Mouse (Mus musculus): ENCODE data around the gene Gm26965. TPM values are rescaled to one million over a fixed set of nuclear protein-coding genes. Genes with fewer than 3 reads are reported as not detected.
A peak's percentile ranks its signal among the peaks of the same experiment; 100 is the strongest.

The Gm26965 gene
- total RNA-seq (2014; rRNA removed) (0.07 TPM in 1 of 2 replicates, not detected in the other), polyA plus RNA-seq (2012; rRNA removed) (not detected in 2 replicates)

DNA sequence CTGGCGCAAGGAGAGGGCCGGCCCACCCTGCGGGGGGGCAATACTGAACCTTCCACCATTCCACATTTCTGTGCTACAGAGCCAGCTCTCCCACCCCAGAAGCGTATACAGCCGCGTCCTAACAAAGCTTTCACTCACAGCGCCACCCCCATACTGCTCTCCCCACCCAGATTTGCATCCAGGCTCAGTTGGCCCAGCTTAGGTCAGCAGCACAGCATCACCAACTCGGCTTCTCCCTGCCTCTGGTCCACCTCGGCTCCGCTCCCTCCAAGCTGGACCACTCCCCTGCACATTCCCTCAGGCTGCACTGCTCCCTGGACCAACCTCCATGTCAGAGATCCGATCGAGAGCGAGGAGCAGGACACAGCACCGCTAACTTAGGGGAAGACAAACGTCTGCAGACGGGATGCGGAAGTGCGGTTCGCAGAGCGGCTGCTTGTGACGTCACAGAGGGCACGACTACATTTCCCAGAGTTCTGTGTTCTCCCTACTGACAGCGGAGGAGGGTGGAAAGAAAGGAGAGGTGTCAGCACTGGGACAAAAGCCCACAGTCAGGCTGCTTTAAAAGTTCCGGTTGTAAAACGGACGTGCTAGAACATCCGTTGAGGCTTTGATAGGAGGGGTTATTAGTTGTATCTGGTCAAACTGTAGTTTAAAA lies at the start of gene Gm26965, which contains the start of gene Zfp87:
Gene Gm26965, minus strand, starts transcription at position 399 of the 658 bp plus-strand sequence.
Gene Zfp87, minus strand, starts transcription at position 425 of the 658 bp plus-strand sequence.
- Histone ChIP-seq H3K36me3 (ENCODE audit: control insufficient read depth, insufficient read depth, low read length) (peaks cover 2% of the 10 kb centered on the region; the same call in 1 of the 2 replicates), H3K4me1 (ENCODE audit: control insufficient read depth, insufficient read depth, low read length) (peaks cover 3% of the 10 kb centered on the region), H3K9ac (ENCODE audit: low read depth, low read length) (peak within 1 kb of the TSS; percentile 87), H3K4me3 (ENCODE audit: insufficient read depth, low read depth, low read length) (peak within 1 kb of the TSS; percentile 91), H3K27ac (replicated peaks; ENCODE audit: insufficient read depth, low read depth, low read length) (peak within 1 kb of the TSS; percentile 14), H3K79me2 (ENCODE audit: control insufficient read depth, insufficient read depth, low read length) (peaks cover 15% of the 10 kb centered on the region; the same call in 1 of the 2 replicates), H3K27me3 (ENCODE audit: control insufficient read depth, insufficient read depth, low read length) (no peaks in the 10 kb centered on the region)
- TF ChIP-seq POLR2A (IDR thresholded peaks at IDR 0.05; ENCODE audit: extremely low read depth, insufficient read depth, low read length) (peak; percentile 42; the same call in 1 of the 2 replicates), CTCF (IDR thresholded peaks at IDR 0.05; ENCODE audit: low read depth, low read length) (no peak)
- peak; percentile 93 for DNase-seq (ENCODE audit: extremely low read depth, low read depth, low spot score)
- WGBS: under 1% methylated on average over 27 of the region's 27 CpGs

DNA sequence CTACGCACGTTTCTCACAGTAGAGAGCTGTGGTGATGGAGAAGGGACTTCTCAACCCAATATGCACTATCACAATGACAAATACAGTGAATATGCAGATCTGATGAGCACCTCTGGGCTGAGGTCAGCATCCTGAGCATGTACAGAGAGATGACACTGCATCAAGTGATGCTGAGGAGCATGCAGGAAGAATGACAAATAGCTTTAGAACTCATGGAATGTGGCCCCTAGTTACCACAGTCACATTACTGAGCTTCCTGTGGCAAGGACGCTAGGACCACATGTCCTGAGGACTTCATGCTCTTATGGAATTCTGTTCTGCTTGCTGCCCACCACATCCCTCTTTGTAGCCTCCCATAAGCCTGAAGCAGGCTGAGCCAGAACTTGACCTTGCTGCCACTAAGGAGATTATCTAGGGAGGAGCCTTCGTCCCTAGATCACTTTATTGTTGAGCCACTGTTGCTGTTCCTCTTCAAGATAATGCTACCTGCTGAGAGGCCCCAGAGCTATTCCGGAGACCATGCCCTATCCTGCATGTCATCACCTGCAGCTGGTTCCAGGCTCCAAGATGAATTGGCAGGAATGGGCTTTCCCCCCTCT lies 46.7 kb upstream of the Gm26965 start:
- Histone ChIP-seq H3K4me3 (ENCODE audit: insufficient read depth, low read depth, low read length) (no peak overlapping the region), H3K9ac (ENCODE audit: low read depth, low read length) (no peak overlapping the region), H3K27me3 (ENCODE audit: control insufficient read depth, insufficient read depth, low read length) (no peaks in the 10 kb centered on the region), H3K27ac (replicated peaks; ENCODE audit: insufficient read depth, low read depth, low read length) (no peak overlapping the region), H3K79me2 (ENCODE audit: control insufficient read depth, insufficient read depth, low read length) (no peaks in the 10 kb centered on the region), H3K36me3 (ENCODE audit: control insufficient read depth, insufficient read depth, low read length) (no peaks in the 10 kb centered on the region), H3K4me1 (ENCODE audit: control insufficient read depth, insufficient read depth, low read length) (no peaks in the 10 kb centered on the region)
- no peak for DNase-seq (ENCODE audit: extremely low read depth, low read depth, low spot score)
- TF ChIP-seq CTCF (IDR thresholded peaks at IDR 0.05; ENCODE audit: low read depth, low read length) (no peak), POLR2A (IDR thresholded peaks at IDR 0.05; ENCODE audit: extremely low read depth, insufficient read depth, low read length) (no peak)
- WGBS: 73% methylated on average over 5 of the region's 5 CpGs

DNA sequence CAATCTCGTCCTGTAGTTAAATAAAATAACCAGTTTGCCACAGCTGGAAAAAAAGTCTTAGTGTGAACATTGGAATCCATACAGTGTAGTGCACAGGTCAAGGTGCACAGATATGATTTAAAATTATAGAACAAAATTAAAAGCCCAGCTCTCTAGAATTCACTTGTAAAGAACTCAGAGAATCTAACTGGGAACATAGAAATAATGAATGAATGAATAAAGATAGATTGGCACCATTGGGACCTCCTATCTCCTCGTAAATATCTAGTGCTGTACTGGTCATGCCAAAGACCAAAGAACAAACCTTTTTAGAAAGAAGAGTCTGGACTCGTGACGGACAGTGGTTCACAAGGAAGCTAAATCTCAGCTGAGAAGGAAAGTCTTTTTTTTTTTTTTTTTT lies 27.8 kb upstream of the Gm26965 start, which contains the start of gene Zfp748:
Gene Zfp748, minus strand, starts transcription at position 101 of the 400 bp plus-strand sequence.
- Histone ChIP-seq H3K36me3 (ENCODE audit: control insufficient read depth, insufficient read depth, low read length) (no peaks in the 10 kb centered on the region; the same call in 1 of the 2 replicates), H3K79me2 (ENCODE audit: control insufficient read depth, insufficient read depth, low read length) (peaks cover 8% of the 10 kb centered on the region; the same call in 1 of the 2 replicates), H3K27me3 (ENCODE audit: control insufficient read depth, insufficient read depth, low read length) (no peaks in the 10 kb centered on the region), H3K4me1 (ENCODE audit: control insufficient read depth, insufficient read depth, low read length) (peaks cover 3% of the 10 kb centered on the region), H3K4me3 (ENCODE audit: insufficient read depth, low read depth, low read length) (peak within 1 kb of the TSS; percentile 85), H3K9ac (ENCODE audit: low read depth, low read length) (peak within 1 kb of the TSS; percentile 91), H3K27ac (replicated peaks; ENCODE audit: insufficient read depth, low read depth, low read length) (peak within 1 kb of the TSS; percentile 64)
- WGBS: 84% methylated on average over 4 of the region's 4 CpGs
- no peak for DNase-seq (ENCODE audit: extremely low read depth, low read depth, low spot score)
- TF ChIP-seq POLR2A (IDR thresholded peaks at IDR 0.05; ENCODE audit: extremely low read depth, insufficient read depth, low read length) (no peak), CTCF (IDR thresholded peaks at IDR 0.05; ENCODE audit: low read depth, low read length) (no peak)

DNA sequence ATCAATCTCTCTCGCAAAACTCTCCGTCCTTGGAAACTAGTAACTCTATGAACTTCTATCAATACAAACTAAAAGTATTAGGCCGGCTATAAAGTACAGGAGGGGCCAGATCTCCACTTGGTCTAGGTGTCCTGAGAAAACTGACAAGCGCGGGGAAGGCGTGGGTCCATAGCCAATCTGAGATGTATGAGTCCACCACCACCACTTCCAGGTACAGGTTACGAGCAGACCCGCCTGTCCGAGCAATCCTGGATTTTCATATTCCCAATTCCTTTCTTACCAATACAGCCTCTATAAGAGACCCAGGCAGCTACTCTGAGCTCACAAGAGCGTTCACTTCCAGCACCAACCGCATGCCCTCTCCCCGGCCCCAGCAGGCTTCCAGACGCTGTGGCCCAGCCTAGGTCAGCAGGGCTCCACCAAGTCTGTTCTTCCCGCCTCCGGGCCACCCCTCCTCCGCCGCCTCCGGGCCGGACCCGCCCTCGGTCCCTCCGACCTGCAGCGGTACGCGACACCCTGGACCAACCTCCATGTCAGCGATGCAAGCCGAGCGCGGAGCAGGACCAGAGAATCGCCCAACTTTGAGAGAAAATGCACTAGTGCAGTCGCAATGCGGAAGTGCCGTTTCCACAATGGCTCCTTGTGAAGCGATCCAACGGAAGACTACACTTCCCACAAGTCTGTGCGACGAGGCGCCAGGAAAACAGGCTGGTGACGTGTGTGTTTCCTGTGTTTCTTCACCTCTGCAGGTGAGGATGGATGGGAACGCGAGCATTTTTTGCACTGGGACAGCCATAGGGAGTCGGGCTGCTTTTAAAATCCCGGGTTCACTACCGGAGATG lies 26.8 kb upstream of the Gm26965 start:
- peak overlapping the region; percentile 64 for H3K27ac ChIP-seq (replicated peaks; ENCODE audit: insufficient read depth, low read depth, low read length)
- H3K79me2 ChIP-seq (ENCODE audit: control insufficient read depth, insufficient read depth, low read length): peaks cover 8% of the 10 kb centered on the region; the same call in 1 of the 2 replicates

DNA sequence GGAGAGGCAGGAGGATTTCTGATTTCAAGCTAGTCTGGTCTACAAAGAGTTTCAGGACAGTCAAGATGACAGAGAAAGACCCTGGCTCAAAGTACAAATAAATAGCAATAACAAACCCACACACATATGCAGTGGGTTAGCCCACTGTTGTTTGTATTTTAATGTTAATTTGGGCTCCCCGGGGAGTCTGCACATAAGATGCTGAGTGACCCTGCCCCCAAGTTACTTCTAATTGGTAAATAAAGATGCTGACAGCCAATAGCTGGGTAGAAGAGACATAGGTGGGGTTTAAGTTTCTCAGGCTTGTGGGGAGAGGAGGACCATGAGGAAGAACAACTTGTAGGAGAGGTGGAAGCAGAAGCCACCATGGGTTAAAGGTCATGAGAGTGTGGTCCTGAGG lies 20.0 kb upstream of the Gm26965 start:
- no peak overlapping the region for H3K4me3 ChIP-seq (ENCODE audit: insufficient read depth, low read depth, low read length)
- 100% methylated on average over 1 of the region's 1 CpGs for WGBS
- no peaks in the 10 kb centered on the region for H3K27me3 ChIP-seq (ENCODE audit: control insufficient read depth, insufficient read depth, low read length)
- no peak for TF ChIP-seq POLR2A (IDR thresholded peaks at IDR 0.05; ENCODE audit: extremely low read depth, insufficient read depth, low read length)
- no peak for TF ChIP-seq CTCF (IDR thresholded peaks at IDR 0.05; ENCODE audit: low read depth, low read length)
- no peak overlapping the region for H3K27ac ChIP-seq (replicated peaks; ENCODE audit: insufficient read depth, low read depth, low read length)
- no peak for DNase-seq (ENCODE audit: extremely low read depth, low read depth, low spot score)
- no peaks in the 10 kb centered on the region for H3K4me1 ChIP-seq (ENCODE audit: control insufficient read depth, insufficient read depth, low read length)
- peaks cover 38% of the 10 kb centered on the region for H3K36me3 ChIP-seq (ENCODE audit: control insufficient read depth, insufficient read depth, low read length)
- H3K79me2 ChIP-seq (ENCODE audit: control insufficient read depth, insufficient read depth, low read length): peaks cover 5% of the 10 kb centered on the region; the same call in 1 of the 2 replicates
- H3K9ac ChIP-seq (ENCODE audit: low read depth, low read length): no peak overlapping the region

More for the DNA sequence above, 26.8 kb upstream of the Gm26965 start:
- TF ChIP-seq CTCF (IDR thresholded peaks at IDR 0.05; ENCODE audit: low read depth, low read length) (no peak), POLR2A (IDR thresholded peaks at IDR 0.05; ENCODE audit: extremely low read depth, insufficient read depth, low read length) (no peak)
- H3K36me3 ChIP-seq (ENCODE audit: control insufficient read depth, insufficient read depth, low read length): no peaks in the 10 kb centered on the region; the same call in 1 of the 2 replicates
- no peaks in the 10 kb centered on the region for H3K27me3 ChIP-seq (ENCODE audit: control insufficient read depth, insufficient read depth, low read length)
- peak overlapping the region; percentile 85 for H3K4me3 ChIP-seq (ENCODE audit: insufficient read depth, low read depth, low read length)
- peak; percentile 94 for DNase-seq (ENCODE audit: extremely low read depth, low read depth, low spot score)
- under 1% methylated on average over 44 of the region's 44 CpGs for WGBS
- peak overlapping the region; percentile 91 for H3K9ac ChIP-seq (ENCODE audit: low read depth, low read length)
- peaks cover 3% of the 10 kb centered on the region for H3K4me1 ChIP-seq (ENCODE audit: control insufficient read depth, insufficient read depth, low read length)

Data from liver, adult 2 months (tissue).